8 mouse cellular contexts compared by ENCODE assay signal in the genomic region with DNA sequence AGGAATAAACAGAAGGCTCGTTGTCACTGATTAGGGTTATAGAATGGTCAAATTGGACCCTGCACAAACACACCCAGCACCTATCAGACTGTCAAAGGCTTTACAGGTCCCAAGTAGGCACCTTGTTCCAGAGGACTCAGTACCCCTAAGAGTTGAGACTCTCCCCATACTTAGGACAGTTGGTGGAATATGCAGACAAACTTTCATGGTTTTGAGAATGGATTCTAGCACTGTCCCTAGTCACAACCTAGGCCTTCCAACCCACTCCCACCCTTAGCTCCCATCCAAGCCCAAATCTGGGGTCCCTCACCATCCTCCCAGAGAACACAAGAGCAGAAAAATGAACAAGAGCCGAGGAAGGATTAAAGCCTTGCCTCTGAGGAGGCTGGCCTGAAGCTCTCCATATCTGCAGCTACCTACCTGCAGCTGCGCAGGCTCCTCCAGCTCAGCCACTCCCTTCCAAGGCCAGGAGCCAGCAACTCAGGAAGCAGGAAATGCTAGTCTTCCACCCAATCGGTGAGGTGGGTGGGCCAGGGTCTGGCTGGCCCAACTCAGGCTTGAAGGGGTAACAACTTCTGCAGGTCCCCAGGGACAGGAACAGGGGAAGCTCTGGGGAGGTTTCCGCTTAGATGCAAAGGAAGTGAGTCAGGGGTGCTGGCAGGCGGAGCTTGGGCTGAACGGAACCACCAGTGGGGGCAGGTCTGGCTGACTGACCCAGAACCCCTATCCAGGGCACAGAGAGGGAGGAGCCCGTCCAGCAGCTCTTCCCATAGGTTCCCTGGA. TPM values are rescaled to one million over a fixed set of nuclear protein-coding genes. Genes with fewer than 3 reads are reported as not detected.
DNase-seq lines count a peak whose midpoint lies in the region; ATAC-seq lines count a peak whose summit lies in the region.

Tor4a (minus strand) TSS at position 715 of the 783 bp plus-strand sequence.

- H3K9ac ChIP-seq in midbrain, embryonic 16.5 days (ENCODE audit: low read depth, low read length) = no peak within 1 kb of the TSS
- peak within 1 kb of the TSS; percentile 59 for H3K9ac ChIP-seq in heart, embryonic 12.5 days
- peak within 1 kb of the TSS; percentile 24 for H3K9ac ChIP-seq in kidney, embryonic 15.5 days

- no peak for ATAC-seq in midbrain, embryonic 16.5 days
- peak; percentile 74 for ATAC-seq in heart, embryonic 12.5 days (ENCODE audit: insufficient number of reproducible peaks, low FRiP score)
- peak; percentile 74 for ATAC-seq in kidney, embryonic 15.5 days (replicated peaks; ENCODE audit: low FRiP score)

- peaks cover 34% of the 10 kb centered on the region for H3K4me1 ChIP-seq in midbrain, embryonic 10.5 days
- H3K4me1 ChIP-seq in midbrain, embryonic 16.5 days (ENCODE audit: control insufficient read depth, insufficient read depth, low read length) = no peaks in the 10 kb centered on the region; the same call in 1 of the 2 replicates
- H3K4me1 ChIP-seq in heart, embryonic 12.5 days (replicated peaks) = peaks cover 42% of the 10 kb centered on the region
- peaks cover 46% of the 10 kb centered on the region for H3K4me1 ChIP-seq in kidney, embryonic 15.5 days

- no peak for DNase-seq in midbrain, embryonic 10.5 days (ENCODE audit: low spot score)
- DNase-seq in embryo, embryonic 10 days (ENCODE audit: low spot score) = peak; percentile 50
- peak; percentile 92 for DNase-seq in lung, postnatal 25 days (ENCODE audit: low spot score)
- DNase-seq in spleen, postnatal 10 days (ENCODE audit: low spot score in 2 of 2) = peak; percentile 62 to 83
- DNase-seq in frontal cortex, adult 2 months (ENCODE audit: extremely low spot score in 1 of 2, low spot score in 1 of 2) = no peak

- no peaks in the 10 kb centered on the region for H3K9me3 ChIP-seq in midbrain, embryonic 10.5 days (replicated peaks)
- no peaks in the 10 kb centered on the region for H3K9me3 ChIP-seq in midbrain, embryonic 16.5 days (replicated peaks; ENCODE audit: control insufficient read depth, low read length, poor library complexity, severe bottlenecking)
- H3K9me3 ChIP-seq in heart, embryonic 12.5 days (replicated peaks) = no peaks in the 10 kb centered on the region
- no peaks in the 10 kb centered on the region for H3K9me3 ChIP-seq in kidney, embryonic 15.5 days (replicated peaks)

- H3K27ac ChIP-seq in midbrain, embryonic 10.5 days (replicated peaks) = no peak within 1 kb of the TSS; the same call in 1 of the 2 replicates
- no peak within 1 kb of the TSS for H3K27ac ChIP-seq in midbrain, embryonic 16.5 days (ENCODE audit: low read length)
- H3K27ac ChIP-seq in heart, embryonic 12.5 days (ENCODE audit: poor library complexity, severe bottlenecking) = peak within 1 kb of the TSS; percentile 62
- H3K27ac ChIP-seq in kidney, embryonic 15.5 days = peak within 1 kb of the TSS; percentile 93

- H3K27me3 ChIP-seq in midbrain, embryonic 10.5 days (ENCODE audit: low read depth, poor library complexity, severe bottlenecking) = peaks cover 51% of the 10 kb centered on the region
- H3K27me3 ChIP-seq in midbrain, embryonic 16.5 days (ENCODE audit: control insufficient read depth, insufficient read depth, low read depth, low read length) = peaks cover 21% of the 10 kb centered on the region
- peaks cover 17% of the 10 kb centered on the region for H3K27me3 ChIP-seq in heart, embryonic 12.5 days (replicated peaks)
- H3K27me3 ChIP-seq in kidney, embryonic 15.5 days = peaks cover 13% of the 10 kb centered on the region

- WGBS in midbrain, embryonic 10.5 days = 14% methylated on average over 8 of the region's 8 CpGs
- 11% methylated on average over 8 of the region's 8 CpGs for WGBS in midbrain, embryonic 16.5 days
- WGBS in heart, embryonic 12.5 days = 5% methylated on average over 8 of the region's 8 CpGs
- WGBS in kidney, embryonic 15.5 days = 10% methylated on average over 8 of the region's 8 CpGs

- no peak within 1 kb of the TSS for H3K4me2 ChIP-seq in midbrain, embryonic 16.5 days (ENCODE audit: low read length)
- peak within 1 kb of the TSS; percentile 72 for H3K4me2 ChIP-seq in heart, embryonic 12.5 days
- peak within 1 kb of the TSS; percentile 68 for H3K4me2 ChIP-seq in kidney, embryonic 15.5 days

- peak within 1 kb of the TSS; percentile 39 for H3K4me3 ChIP-seq in midbrain, embryonic 10.5 days
- no peak within 1 kb of the TSS for H3K4me3 ChIP-seq in midbrain, embryonic 16.5 days (ENCODE audit: low read depth, low read length)
- H3K4me3 ChIP-seq in heart, embryonic 12.5 days = peak within 1 kb of the TSS; percentile 40
- H3K4me3 ChIP-seq in kidney, embryonic 15.5 days (replicated peaks) = peak within 1 kb of the TSS; percentile 44

- H3K36me3 ChIP-seq in midbrain, embryonic 10.5 days = peaks cover 34% of the 10 kb centered on the region
- peaks cover 17% of the 10 kb centered on the region for H3K36me3 ChIP-seq in midbrain, embryonic 16.5 days (ENCODE audit: control insufficient read depth, insufficient read depth, low read length)
- peaks cover 28% of the 10 kb centered on the region for H3K36me3 ChIP-seq in heart, embryonic 12.5 days
- H3K36me3 ChIP-seq in kidney, embryonic 15.5 days = peaks cover 31% of the 10 kb centered on the region

RNA-seq across cellular contexts. Expression of gene Tor4a, which starts in this region (rescaled TPM):
- 1.3 and 1.9 TPM in 2 replicates for polyA plus RNA-seq in midbrain, embryonic 10.5 days (2016; fragmentation: Nextera tagmentation; extraction: Ambion mirVana)
- 1.2 and 1.4 TPM in 2 replicates for polyA plus RNA-seq in midbrain, embryonic 16.5 days (2015; fragmentation: Nextera tagmentation; extraction: Ambion mirVana)
- polyA plus RNA-seq in heart, embryonic 12.5 days (2016; fragmentation: Nextera tagmentation; extraction: Ambion mirVana) = 6.6 and 7.0 TPM in 2 replicates
- 11.7 and 14.1 TPM in 2 replicates for polyA plus RNA-seq in kidney, embryonic 15.5 days (2015; fragmentation: Nextera tagmentation; extraction: Ambion mirVana)
- polyA plus RNA-seq in frontal cortex, adult 2 months (2012; rRNA removed) = 2.6 and 3.0 TPM in 2 replicates

Comparison
In these comparisons a context has a peak if more than half of its experiments do, and no peak if none do; other contexts are left out.
1. DNase-seq: peak in embryo, embryonic 10 days (single experiment), lung, postnatal 25 days (single experiment) and spleen, postnatal 10 days (2 of 2); none in midbrain, embryonic 10.5 days (single experiment) and frontal cortex, adult 2 months (0 of 2).
2. H3K27ac ChIP-seq: peak in heart, embryonic 12.5 days (single experiment) and kidney, embryonic 15.5 days (single experiment); none in midbrain, embryonic 10.5 days (single experiment) and midbrain, embryonic 16.5 days (single experiment).